Mouse (Mus musculus) myocyte (in vitro differentiated cells): ENCODE data around the gene Plppr4. TPM values are rescaled to one million over a fixed set of nuclear protein-coding genes. Genes with fewer than 3 reads are reported as not detected.

Experiments used
- H3K27me3 ChIP-seq: one replicate; pipeline ENCODE4 v1.6.1; 2011; ENCODE audit not compliant: control insufficient read depth, insufficient read depth, insufficient read length
- H3K36me3 ChIP-seq: one replicate; pipeline ENCODE4 v1.6.1; 2011; ENCODE audit not compliant: control insufficient read depth, insufficient read depth
- H3K4me2 ChIP-seq: one replicate; pipeline ENCODE4 v1.6.1; 2011; ENCODE audit warnings: low read depth, control low read depth
- H3K4me3 ChIP-seq: one replicate; pipeline ENCODE4 v1.5.1; 2011; ENCODE audit warnings: mild to moderate bottlenecking, control low read depth, moderate library complexity
- H3K79me2 ChIP-seq: one replicate; pipeline ENCODE4 v1.6.1; 2011; ENCODE audit not compliant: control insufficient read depth, insufficient read depth
- H3ac ChIP-seq: one replicate; pipeline ENCODE4 v1.6.1; 2011; ENCODE audit not compliant: control insufficient read depth, insufficient read length
- CEBPB ChIP-seq: IDR thresholded peaks from 2 replicates; pipeline ENCODE4 v1.6.1; 2011; ENCODE audit warnings: mild to moderate bottlenecking, moderate library complexity; ENCODE audit not compliant: poor library complexity, insufficient read depth, severe bottlenecking
- E2F4 ChIP-seq: IDR thresholded peaks from one replicate; pipeline ENCODE4 v1.6.1; 2011; ENCODE audit warnings: mild to moderate bottlenecking, control low read depth, moderate library complexity; ENCODE audit not compliant: insufficient read depth
- MAX ChIP-seq: IDR thresholded peaks from one replicate; pipeline ENCODE4 v1.6.1; 2011; ENCODE audit warnings: low read depth, mild to moderate bottlenecking, control low read depth
- MYOD1 ChIP-seq, 3 experiments: IDR thresholded peaks; one replicate each; pipeline ENCODE4 v1.6.1; 2011; ENCODE audit warnings: control low read depth in 2 of 3, low read depth in 2 of 3, mild to moderate bottlenecking in 2 of 3, moderate library complexity in 1 of 3; ENCODE audit not compliant: insufficient read length in 2 of 3, control insufficient read depth in 1 of 3
- MYOG ChIP-seq, 3 experiments: IDR thresholded peaks; one replicate each; pipeline ENCODE4 v1.6.1; 2011; ENCODE audit warnings: control low read depth in 2 of 3, low read depth in 2 of 3, mild to moderate bottlenecking in 2 of 3; ENCODE audit not compliant: insufficient read length in 2 of 3, control insufficient read depth in 1 of 3, insufficient read depth in 1 of 3
- POLR2A ChIP-seq: IDR thresholded peaks from one replicate; pipeline ENCODE4 v1.6.1; 2011; ENCODE audit warnings: low read depth, mild to moderate bottlenecking, control low read depth, moderate library complexity; ENCODE audit not compliant: insufficient read length
- POLR2AphosphoS2 ChIP-seq: IDR thresholded peaks from one replicate; pipeline ENCODE4 v1.6.1; 2011; ENCODE audit warnings: low read depth, control low read depth; ENCODE audit not compliant: insufficient read length
- REST ChIP-seq: IDR thresholded peaks from one replicate; pipeline ENCODE4 v1.6.1; 2011; ENCODE audit warnings: mild to moderate bottlenecking, control low read depth, moderate library complexity; ENCODE audit not compliant: insufficient read depth, insufficient read length
- SRF ChIP-seq: IDR thresholded peaks from one replicate; pipeline ENCODE4 v1.6.1; 2011; ENCODE audit warnings: low read depth; ENCODE audit not compliant: control insufficient read depth, insufficient read length
- TCF12 ChIP-seq: IDR thresholded peaks from one replicate; pipeline ENCODE4 v1.6.1; 2011; ENCODE audit warnings: mild to moderate bottlenecking, control low read depth; ENCODE audit not compliant: poor library complexity, insufficient read depth, severe bottlenecking
- TCF3 ChIP-seq: IDR thresholded peaks from one replicate; pipeline ENCODE4 v1.6.1; 2011; ENCODE audit warnings: low read depth, control low read depth; ENCODE audit not compliant: insufficient read length
- USF1 ChIP-seq: IDR thresholded peaks from one replicate; pipeline ENCODE4 v1.6.1; 2011; ENCODE audit warnings: low read depth, mild to moderate bottlenecking, control low read depth, moderate library complexity
- polyA plus RNA-seq: library from polyadenylated mRNA; unstranded; fragments of >200 nt; fragmentation: generic; extraction: Trizol; gene quantifications from one replicate; pipeline ENCODE4 v1.2.1, GENCODE M21; 2012; ENCODE audit warnings: missing spikeins

Plppr4 gene
- polyA plus RNA-seq, 1 experiment, result not detected

DNA sequence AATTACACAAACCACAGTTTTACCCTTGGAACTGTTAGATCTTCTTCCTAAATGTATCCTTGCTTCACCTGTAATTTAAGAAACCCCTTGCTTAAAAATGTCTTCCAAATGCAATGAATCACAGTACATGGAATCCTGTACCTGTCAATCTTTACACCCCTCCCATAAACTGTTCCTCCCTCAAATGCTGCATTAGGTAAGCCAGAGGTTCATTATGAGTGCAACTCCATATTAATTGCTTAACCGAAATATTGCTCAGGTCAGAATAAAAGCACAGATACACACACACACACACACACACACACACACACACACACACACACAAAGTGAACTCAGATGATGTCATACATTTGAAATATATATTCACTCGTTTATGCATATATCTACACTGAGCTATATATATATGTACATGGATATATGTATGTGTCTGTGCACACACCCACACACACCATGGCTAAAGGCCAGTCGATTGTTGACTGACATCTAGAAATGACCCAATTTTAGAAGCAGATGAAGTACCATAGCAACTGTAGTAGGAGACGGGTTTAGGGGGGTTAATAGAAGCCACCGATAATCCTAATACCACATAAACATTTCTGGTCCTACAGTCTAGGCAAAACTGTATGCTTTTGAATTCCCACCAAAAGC lies 1.6 kb downstream of the Plppr4 start:
- Histone ChIP-seq H3ac (no peak overlapping the region), H3K4me3 (no peak overlapping the region), H3K79me2 (no peaks in the 10 kb centered on the region), H3K36me3 (no peaks in the 10 kb centered on the region), H3K4me2 (no peak overlapping the region), H3K27me3 (peaks cover 9% of the 10 kb centered on the region)
- no peak for TF ChIP-seq MYOD1 (IDR thresholded peaks at IDR 0.05; ENCODE audit: control insufficient read depth in 1 of 3, insufficient read length in 2 of 3, low read depth in 2 of 3)
- no peak for TF ChIP-seq SRF
- no peak for TF ChIP-seq POLR2AphosphoS2
- TF ChIP-seq TCF3, result no peak
- TF ChIP-seq USF1, result no peak
- no peak for TF ChIP-seq TCF12
- TF ChIP-seq POLR2A, result no peak
- TF ChIP-seq MAX, result no peak

GRCm38 (mm10) chr3:117357367-117357766 lies 3.3 kb downstream of the Plppr4 start:
- H3K27me3 ChIP-seq, result peaks cover 9% of the 10 kb centered on the region
- H3K4me2 ChIP-seq, result no peak overlapping the region
- no peak overlapping the region for H3ac ChIP-seq
- no peak overlapping the region for H3K4me3 ChIP-seq
- no peaks in the 10 kb centered on the region for H3K79me2 ChIP-seq
- no peak for TF ChIP-seq MYOG (IDR thresholded peaks at IDR 0.05; ENCODE audit: control insufficient read depth in 1 of 3, insufficient read depth in 1 of 3, insufficient read length in 2 of 3, low read depth in 2 of 3)
- TF ChIP-seq SRF, result no peak
- TF ChIP-seq TCF12, result no peak
- TF ChIP-seq USF1, result no peak
- TF ChIP-seq REST, result no peak
- TF ChIP-seq CEBPB, result no peak
- no peak for TF ChIP-seq TCF3
- TF ChIP-seq MYOD1 (IDR thresholded peaks at IDR 0.05; ENCODE audit: control insufficient read depth in 1 of 3, insufficient read length in 2 of 3, low read depth in 2 of 3), result no peak
- TF ChIP-seq MAX, result no peak
- TF ChIP-seq POLR2A, result no peak
- no peak for TF ChIP-seq E2F4
- no peak for TF ChIP-seq POLR2AphosphoS2
- H3K36me3 ChIP-seq, result no peaks in the 10 kb centered on the region

DNA sequence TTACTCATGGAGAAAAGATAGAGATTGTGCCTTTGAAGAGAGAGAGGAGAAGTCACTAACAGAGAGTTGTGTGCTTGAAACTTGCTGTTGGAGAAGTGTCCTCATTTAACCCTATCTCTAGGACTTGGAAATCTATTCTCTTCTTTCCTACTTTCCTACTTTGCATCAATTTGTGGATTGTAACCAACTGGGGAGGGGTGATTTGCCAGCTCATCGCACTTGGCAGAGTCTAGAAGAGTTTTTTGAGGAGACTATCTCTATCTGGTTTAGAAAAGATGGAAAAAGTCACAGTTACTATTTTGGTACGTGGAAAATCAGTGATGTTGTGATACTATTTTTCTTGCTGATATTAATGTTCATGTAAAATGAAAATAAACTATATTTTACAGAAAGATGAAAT lies 6.7 kb downstream of the Plppr4 start:
- no peak overlapping the region for H3K4me2 ChIP-seq
- H3K27me3 ChIP-seq, result no peaks in the 10 kb centered on the region
- H3K79me2 ChIP-seq, result no peaks in the 10 kb centered on the region
- no peak for TF ChIP-seq USF1
- TF ChIP-seq MYOD1 (IDR thresholded peaks at IDR 0.05; ENCODE audit: control insufficient read depth in 1 of 3, insufficient read length in 2 of 3, low read depth in 2 of 3), result no peak
- TF ChIP-seq CEBPB, result no peak
- TF ChIP-seq POLR2AphosphoS2, result no peak
- TF ChIP-seq SRF, result no peak
- no peak for TF ChIP-seq POLR2A
- TF ChIP-seq MAX, result no peak
- no peak for TF ChIP-seq MYOG (IDR thresholded peaks at IDR 0.05; ENCODE audit: control insufficient read depth in 1 of 3, insufficient read depth in 1 of 3, insufficient read length in 2 of 3, low read depth in 2 of 3)
- TF ChIP-seq REST, result no peak
- TF ChIP-seq TCF3, result no peak
- TF ChIP-seq TCF12, result no peak
- no peak for TF ChIP-seq E2F4
- H3K36me3 ChIP-seq, result no peaks in the 10 kb centered on the region
- H3K4me3 ChIP-seq, result no peak overlapping the region
- no peak overlapping the region for H3ac ChIP-seq

GRCm38 (mm10) chr3:117346351-117346750 lies 14.3 kb downstream of the Plppr4 start:
- Histone ChIP-seq H3K4me2 (no peak overlapping the region), H3K79me2 (no peaks in the 10 kb centered on the region), H3ac (no peak overlapping the region), H3K4me3 (no peak overlapping the region), H3K36me3 (no peaks in the 10 kb centered on the region), H3K27me3 (no peaks in the 10 kb centered on the region)
- TF ChIP-seq REST, result no peak
- TF ChIP-seq SRF, result no peak
- TF ChIP-seq TCF3, result no peak
- TF ChIP-seq TCF12, result no peak
- TF ChIP-seq MYOD1 (IDR thresholded peaks at IDR 0.05; ENCODE audit: control insufficient read depth in 1 of 3, insufficient read length in 2 of 3, low read depth in 2 of 3), result no peak
- no peak for TF ChIP-seq MAX
- TF ChIP-seq USF1, result no peak
- no peak for TF ChIP-seq CEBPB
- no peak for TF ChIP-seq MYOG (IDR thresholded peaks at IDR 0.05; ENCODE audit: control insufficient read depth in 1 of 3, insufficient read depth in 1 of 3, insufficient read length in 2 of 3, low read depth in 2 of 3)

GRCm38 (mm10) chr3:117331502-117331901 lies 29.2 kb downstream of the Plppr4 start:
- H3ac ChIP-seq, result no peak overlapping the region
- H3K27me3 ChIP-seq, result no peaks in the 10 kb centered on the region
- no peak overlapping the region for H3K4me2 ChIP-seq
- H3K4me3 ChIP-seq, result no peak overlapping the region
- no peaks in the 10 kb centered on the region for H3K36me3 ChIP-seq
- TF ChIP-seq MYOD1 (IDR thresholded peaks at IDR 0.05; ENCODE audit: control insufficient read depth in 1 of 3, insufficient read length in 2 of 3, low read depth in 2 of 3) (no peak), E2F4 (no peak), POLR2AphosphoS2 (no peak), REST (no peak), MYOG (IDR thresholded peaks at IDR 0.05; ENCODE audit: control insufficient read depth in 1 of 3, insufficient read depth in 1 of 3, insufficient read length in 2 of 3, low read depth in 2 of 3) (no peak), POLR2A (no peak), TCF12 (no peak), TCF3 (no peak), SRF (no peak), USF1 (no peak), CEBPB (no peak), MAX (no peak)
- H3K79me2 ChIP-seq, result no peaks in the 10 kb centered on the region
